Mouse (Mus musculus) retina, postnatal 1 day (tissue): ENCODE data around the gene Timm50.

Source experiments
- DNase-seq: peaks from one replicate; pipeline ENCODE4 v3.0.0-alpha.2; 2012

The Timm50 gene

DNA sequence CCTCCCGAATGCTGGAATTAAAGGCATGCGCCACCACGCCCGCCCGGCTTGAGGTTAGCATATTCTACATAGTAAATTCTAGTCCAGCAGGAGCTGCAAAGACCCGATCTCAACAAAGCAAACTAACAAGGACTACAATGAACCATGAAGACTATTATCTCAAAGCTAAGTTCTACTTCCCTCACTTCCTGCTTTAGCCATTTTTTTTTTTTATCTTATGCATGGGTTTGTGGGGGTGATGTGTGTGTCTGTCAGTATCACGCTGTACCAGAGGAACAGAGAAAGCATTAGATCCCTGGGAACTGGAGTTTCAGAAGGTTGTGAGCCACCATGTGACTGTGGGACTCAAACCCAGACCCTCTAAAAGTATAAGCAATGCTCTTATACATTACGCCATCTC lies 13.4 kb upstream of the Timm50 start:
- DNase-seq = no peak

DNA sequence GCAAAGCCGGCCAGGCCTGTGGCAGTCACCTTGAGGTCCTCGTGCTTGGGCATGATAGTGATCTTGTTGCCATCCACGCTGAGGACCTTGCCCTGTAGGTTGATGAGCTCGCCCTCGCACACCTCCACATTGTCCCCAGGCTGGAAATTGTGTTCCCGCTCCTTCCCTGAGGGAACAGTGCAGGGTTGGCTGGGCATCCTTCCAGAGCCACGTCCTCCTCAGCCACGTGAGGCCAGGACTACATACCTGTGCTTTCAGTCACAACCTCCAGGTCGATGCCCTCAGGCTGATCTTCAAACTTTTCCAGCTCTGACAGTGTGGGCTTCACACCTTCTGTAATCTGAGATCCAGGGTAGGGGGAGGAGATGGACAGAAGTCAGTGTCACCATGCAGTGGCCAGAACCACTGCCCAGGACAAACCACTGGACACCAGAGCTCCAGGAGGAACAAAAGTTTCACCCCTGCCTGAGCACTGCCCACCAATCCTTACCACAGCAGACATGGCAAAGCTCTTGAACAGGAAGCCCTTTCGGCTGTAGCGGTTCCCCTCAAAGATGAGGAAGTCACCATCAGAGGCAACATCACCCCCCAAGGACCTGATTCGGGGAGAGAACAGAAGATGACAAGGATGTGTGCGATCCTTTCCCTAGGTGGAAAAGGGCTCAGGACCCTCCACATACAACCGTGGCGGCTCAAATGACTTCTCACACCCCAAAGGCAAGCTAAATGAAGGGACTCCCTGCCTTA lies 10.3 kb upstream of the Timm50 start:
- no peak for DNase-seq

DNA sequence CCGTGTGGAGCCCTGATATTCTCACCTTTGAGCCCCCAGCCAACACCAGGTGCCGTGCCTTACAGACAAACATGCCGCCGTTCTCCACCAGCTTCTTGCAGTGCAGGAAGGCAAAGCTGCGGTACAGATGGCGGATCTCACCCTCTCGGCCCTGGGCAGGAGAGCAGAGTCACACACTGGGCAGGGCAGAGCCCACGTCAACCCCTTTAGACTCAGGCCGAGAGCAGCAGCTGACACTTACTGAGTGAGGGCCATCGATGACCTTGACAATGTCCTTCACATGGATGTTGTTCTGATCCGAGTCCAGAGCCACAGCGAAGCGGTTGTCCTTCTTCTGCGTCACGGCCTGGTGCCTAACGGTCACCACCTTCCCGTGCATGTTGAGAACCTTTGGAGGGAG lies 6.8 kb upstream of the Timm50 start:
- no peak for DNase-seq

DNA sequence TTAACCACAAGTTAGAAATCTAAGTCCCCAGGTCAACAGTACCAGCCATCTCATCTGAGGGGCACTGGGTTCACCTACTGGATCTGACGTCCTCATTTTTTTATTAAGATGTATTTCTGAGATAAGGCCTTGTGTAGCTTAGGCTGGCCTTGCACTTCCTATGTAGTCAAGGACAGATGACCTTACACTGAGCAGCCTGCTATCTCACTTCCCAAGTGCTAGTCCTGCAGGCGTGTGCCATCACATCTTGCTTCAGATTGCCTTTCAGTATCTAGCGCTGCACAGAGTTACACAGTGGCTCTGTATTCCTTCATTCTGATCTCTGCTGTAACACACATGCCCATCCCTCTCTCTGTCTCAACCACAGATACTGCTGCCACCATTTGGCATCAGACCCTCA lies 6.2 kb upstream of the Timm50 start:
- no peak for DNase-seq

DNA sequence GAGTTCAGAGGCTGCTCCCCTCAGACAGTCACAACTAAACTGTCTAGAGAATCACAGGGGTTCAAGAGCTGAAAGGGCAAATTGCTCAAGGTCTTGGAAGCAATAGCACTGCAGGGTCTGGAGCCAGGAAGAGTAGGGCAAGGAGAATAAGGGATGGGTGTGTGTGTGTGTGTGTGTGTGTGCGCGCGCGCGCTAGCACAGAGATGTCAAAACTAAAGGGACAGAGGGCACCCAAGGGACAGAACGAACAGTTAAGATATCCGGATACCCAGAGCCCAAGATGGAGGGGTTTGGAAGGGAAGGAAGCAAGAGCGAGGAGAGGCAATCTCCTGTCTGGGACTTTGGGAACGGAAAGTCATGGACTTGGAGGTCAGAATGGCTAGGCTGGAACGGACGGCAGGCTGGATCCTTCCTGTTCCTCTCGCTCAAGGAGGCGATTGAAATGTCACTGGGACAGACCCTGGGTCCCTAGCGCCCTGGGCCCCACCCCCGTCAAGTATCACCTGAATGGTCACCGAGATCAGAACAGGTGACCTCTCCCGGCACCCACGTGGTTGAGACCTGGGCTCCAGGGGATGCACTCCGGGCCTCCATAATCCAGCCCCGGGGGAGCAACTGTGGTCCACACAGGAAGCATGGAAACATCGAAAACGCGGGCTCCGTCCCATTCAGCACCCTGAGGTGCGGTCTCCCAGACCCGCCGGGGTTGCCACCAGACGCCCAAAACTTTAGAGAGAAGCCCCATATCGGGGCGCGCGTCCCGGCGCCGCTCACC lies 534 bp downstream of the Timm50 start:
- no peak for DNase-seq

DNA sequence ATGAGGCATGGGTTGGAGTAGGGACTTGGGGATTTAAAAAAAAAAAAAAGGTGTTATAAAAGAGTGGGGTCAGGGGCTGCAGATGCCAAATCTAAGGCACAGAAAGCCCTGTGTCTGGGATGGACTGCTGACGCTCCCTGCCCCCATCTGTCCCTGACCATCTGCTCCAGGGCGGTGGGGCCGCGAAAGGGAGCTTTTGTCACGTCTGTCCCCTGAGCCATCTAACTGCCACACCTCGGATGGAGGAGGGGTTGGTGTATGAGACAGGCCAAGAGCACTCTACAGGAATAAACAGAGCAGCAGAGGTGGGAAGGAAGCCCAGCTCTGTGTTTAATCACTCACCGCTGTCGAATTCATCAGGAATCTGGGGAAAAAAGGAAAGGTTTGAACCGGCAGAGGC lies 2.1 kb downstream of the Timm50 start:
- peak; percentile 78 for DNase-seq

DNA sequence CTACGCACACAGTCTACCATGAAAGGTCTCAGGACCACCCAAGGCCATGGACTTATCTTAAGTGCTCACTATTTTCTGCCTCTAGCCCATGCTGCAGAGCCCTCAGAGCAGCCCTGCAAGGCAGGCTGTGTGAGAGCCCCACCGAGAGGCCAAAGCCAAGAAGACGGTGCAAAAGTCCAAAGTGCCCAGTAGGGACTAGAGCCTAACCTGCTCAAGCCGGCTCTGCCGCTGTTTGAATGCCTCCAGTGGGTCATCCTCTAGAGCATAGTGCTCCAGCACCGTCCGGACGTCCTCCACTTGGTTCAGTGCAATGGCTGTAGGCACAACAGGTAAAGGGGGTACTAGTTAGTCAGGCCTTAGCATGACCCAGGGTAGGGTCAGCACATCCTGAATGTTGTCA lies 5.7 kb downstream of the Timm50 start:
- no peak for DNase-seq

DNA sequence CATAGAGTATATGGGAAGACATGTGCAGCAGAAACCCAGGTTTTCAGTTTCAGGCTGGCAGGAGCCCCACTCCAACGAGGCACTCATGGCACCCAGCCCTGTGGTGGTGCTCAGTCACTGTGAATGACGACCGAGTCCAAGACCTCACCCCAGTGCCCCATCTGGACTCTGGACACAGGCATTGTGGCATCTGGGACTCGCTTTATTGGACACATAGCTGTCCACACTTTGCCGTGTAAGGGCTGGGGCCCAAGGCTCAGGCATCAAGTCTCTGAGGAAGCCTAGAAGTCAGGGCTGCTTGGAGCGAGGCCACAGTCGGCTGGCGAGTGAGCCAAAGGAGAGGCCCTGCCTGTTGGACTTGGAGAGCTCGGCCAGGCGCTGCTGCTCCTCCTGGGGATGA lies 6.2 kb downstream of the Timm50 start:
- no peak for DNase-seq

DNA sequence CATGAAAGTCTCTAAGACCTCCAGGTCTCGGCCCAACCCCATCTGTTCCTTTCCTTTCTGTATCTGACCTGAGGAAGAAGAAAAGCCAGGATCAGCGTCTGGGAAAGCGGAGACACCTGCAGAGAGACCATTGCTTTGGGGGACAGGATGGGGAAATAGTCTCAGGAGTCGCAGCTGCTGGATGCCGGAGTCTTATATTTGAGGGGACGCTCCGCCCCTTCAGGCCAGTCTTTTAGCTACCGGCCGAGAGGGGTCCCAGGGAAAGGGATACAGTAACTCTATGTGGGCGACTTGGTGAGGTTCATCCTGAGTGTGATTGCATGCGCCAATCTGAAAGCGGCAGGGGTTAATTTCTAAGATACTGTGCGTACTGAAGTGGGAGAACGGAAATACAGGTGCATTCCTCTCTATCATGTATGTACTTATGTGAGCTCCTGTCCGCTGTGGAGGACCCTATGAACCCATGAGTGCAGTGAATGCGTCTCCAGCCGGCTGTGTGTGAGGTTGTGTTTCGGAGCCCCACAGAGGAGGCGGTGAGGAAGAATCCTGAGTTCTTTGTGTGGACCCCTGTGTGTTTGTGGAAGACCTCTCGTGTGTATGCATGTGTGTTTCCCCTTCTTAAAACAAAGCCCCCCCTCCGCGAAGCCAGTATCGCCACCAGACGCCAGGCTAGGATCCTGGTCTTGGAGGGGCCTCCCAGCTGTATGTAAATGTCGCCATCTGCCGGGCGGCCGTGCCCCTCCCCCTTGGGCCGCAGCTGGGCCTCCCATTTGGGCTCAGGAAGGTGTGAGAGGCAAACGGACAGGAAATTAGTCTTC lies 10.0 kb downstream of the Timm50 start, which contains the start of gene Dll3:
Gene Dll3 (minus strand): TSS at position 623 of the 818 bp plus-strand sequence.
- DNase-seq = peak; percentile 93

DNA sequence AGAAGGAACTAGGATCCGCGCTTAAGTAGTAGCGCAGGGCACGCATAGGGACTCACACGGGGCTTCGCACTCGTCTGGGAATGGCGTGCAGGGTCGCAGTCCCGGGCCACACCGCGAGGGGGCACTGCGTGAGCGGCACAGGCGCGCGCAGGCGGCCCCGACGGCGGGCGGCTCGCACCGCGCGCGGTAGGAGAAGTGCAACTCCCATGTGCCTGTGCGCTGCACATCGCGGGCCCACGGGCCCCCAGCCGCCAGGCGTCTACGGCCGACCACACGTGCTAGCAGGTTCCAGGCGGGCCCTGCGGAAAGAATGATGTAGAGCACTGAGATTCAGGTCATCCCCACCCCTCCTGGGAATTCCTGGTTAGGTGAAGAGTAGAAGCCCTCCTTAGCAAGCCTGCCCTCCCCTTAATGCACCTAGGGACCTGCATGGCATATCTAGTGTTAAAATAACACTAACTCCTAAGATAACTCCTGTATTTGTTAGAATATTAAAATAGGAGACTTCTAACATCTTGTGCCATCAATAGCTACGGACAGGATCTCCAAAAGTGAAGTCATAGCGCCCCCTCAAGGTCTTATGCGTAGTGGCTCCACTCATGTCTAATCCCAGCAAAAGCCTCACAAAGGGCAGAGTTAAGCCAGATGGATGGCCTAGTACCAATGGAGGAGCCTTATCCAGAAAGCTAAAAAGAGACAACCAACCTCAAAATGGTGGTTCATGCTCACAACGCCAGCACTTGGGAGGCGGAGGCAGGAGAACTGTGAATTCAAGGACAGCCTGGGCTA lies 12.8 kb downstream of the Timm50 start:
- peak; percentile 92 for DNase-seq

DNA sequence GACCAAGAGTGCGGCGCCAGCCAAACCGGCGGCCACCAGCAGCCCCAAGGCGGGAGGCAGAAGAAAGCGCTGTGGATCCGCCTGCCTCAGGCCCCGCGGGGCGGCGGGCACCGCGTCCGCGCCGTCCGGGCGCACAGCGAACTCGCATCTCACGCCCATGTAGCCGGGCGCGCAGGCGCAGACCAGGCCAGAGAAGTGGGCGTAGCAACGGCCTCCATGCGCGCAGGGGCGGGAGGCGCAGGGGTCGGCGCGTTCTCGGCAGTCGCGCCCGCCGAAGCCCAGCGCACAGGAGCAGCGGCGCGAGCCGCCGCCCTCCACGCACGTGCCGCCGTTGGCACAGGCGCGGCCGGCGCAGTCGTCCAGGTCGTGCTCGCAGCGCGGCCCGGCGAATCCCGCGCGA lies 17.4 kb downstream of the Timm50 start:
- peak; percentile 91 for DNase-seq

DNA sequence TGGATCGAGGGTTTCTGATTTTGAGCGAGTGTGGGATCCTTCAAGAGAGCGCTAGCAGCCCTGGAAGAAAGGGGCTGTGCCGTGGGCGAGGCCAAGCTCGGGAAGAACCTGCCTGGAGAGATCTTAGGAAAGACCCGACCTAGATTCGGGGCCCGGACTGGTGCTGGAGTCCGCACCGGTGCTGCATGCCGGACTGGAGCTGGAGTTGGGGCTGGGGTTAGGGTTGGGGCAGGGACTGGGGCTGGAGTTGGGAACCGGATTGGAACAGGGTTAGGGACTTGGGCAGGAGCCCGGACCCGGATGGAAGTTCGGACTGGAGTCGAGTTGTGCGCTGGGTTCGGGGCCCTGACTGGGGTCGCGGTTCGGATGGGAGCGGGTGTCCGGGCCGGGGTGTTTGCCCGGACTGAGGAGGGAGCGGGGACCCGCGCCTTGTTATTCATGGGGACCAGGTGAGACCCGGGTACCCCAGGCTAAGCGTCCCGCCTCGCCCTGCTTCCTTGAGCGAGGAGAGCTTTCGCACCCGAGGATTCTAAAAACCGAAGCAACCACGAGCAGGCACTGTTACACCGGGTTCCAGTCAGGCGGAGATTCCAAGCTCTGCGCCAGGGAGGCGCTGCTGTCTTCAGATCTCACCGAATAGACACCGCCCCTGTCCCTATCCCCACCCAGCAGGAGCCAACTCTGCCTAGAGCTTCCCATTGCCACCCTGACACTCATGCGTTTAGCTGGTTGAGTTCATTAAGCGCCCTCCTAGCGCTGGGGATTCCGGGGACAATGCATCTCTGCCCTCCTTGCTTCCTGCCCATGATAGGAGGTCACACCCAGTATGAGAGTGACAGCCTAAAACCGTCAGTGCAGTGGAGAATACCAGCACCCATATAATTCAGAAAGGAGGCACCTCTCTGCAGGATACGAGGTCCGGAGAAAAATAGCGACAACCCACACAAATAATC lies 21.0 kb downstream of the Timm50 start, which contains the start of gene Selenov:
Gene Selenov (minus strand): TSS at position 549 of the 953 bp plus-strand sequence.
- DNase-seq = peak; percentile 75

DNA sequence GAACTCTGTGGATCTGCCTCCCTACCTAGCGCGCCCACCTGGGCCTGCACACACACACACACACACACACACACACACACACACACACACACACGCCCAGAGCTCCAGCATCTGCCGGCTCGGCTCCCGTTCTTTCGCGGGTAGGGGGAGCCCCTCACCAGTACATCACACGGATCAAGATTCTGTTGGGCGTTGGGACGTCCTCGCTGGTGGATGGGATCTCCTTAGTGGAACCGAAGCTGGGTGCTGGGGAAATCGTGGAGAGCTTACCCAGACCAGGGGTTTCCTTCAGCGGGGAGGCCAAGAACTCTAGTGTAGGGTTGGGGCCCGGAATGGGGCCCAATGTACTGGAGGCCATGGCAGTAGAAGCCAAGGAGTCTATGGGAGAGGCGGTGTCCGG lies 21.7 kb downstream of the Timm50 start:
- DNase-seq = peak; percentile 63

DNA sequence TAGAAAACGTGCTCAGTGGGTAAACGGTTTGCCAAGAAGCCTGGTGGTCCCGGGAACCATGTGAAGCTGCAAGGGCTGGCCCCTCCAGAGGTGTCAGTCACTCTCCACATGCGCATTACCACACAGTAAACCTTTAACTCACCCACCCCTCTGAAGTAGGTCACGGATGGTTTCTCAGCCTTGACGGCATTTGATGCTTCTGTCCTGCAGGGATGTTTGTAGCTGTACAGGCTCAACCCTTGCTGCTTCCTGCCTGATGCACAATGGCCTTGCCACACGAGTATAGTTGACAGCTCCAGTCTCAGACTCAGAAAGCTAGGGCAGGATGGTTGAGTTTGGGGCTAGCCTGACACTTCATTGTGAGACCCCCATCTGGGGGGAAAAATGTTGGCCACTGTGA lies 31.2 kb downstream of the Timm50 start:
- no peak for DNase-seq

DNA sequence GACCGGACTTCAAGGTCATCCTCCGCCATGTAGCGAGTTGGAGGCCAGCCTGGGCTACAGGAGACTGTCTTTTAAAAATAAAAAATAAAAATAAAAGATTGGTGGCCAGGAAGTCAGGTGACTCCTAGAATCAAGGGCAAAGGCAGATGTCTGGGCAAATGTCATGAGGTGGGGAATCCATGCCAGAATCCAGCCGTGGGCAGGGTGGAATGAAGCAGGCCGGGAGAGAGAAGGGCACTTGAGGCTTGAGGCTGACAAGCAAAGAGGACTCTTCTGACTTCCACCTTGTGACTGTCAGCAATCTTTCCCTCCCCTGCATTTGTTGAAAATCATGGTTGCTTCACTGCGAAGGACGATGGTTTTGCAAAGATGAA lies 33.6 kb downstream of the Timm50 start:
- no peak for DNase-seq

DNA sequence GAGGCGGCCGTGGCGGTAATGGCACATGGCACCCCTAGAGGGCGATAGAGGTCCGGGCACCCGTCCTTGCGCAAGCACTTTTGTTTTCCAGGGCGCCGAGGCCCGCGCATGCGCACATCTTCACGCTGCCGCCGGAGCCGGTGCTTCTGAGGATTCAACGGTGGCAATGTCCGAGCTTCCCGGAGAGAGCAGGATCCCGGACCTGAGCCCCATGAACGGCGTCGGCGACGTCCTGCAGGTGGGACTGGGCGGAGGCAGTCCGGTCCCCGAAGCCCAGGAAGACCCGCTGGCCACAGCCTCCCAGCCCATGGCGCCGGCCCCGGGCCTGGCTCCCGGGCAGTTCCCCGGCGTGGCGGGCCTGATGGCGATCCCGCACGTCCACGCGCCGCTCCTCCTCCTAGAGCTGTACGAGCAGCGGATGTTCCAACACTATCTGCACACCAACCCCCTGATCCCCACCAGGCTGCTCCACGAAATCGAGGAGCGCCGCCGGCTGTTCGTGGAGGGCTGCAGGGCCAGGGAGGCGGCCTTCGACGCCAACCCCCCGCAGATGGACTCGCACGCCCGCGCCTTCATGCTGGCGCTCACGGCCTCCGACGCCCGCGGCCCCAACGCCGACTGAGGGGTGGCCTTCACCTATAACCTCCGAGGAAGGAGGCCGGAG lies 34.1 kb downstream of the Timm50 start, which contains the start of gene Eid2b:
Gene Eid2b (plus strand): TSS at position 125 of the 664 bp plus-strand sequence.
- DNase-seq = peak; percentile 95

DNA sequence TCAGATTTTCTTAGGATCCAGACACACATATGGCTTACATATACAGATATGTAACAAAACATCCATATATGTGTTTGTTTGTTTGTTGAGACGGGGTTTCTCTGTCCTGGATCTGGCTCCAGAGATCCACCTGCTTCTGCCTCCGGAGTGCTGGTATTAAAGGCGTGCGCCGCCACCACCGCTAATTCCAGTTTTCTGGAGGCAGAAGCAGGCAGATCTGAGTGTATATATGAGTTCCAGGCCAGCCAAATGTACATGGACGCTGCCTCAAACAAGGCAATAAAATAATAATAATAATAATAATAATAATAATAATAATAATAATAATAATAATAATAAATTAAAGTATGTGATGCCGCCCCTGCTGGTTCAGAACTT lies 34.6 kb downstream of the Timm50 start:
- no peak for DNase-seq

DNA sequence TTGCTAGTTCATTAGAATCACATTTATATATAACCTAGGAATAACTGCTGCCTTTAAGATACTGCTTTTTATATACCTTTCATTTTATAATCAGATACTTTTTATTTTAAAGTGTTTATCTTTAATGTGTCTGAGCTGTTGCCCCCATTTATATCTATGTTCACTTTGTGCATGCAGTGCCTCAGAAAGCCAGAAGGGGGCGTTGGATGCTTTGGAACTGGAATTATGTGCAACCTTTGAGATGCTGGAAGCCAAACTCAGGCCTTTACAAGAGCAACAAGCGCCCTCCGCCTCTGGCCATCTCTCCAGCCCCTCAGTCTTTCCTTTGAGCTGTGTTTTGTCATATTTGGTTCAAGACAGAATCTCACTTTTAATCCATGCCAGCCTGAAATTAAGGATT lies 40.1 kb downstream of the Timm50 start:
- no peak for DNase-seq

DNA sequence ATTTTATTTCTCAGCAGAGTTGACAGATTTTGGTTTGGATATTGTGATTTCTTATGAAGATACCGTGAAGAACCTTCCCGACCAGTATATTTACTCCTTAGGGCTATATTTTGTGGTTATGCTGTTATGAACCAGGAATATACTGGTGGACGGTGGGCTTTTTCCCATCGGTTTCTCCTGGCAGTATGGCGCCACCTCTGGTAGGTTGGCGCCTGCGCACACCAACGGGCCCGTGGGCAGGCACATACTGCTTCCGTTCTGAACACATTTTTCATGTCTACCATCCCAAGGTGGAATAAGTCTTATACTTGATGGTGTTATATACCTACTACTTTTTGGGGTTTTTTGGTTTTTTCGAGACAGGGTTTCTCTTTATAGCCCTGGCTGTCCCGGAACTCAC lies 42.5 kb downstream of the Timm50 start:
- peak; percentile 34 for DNase-seq

DNA sequence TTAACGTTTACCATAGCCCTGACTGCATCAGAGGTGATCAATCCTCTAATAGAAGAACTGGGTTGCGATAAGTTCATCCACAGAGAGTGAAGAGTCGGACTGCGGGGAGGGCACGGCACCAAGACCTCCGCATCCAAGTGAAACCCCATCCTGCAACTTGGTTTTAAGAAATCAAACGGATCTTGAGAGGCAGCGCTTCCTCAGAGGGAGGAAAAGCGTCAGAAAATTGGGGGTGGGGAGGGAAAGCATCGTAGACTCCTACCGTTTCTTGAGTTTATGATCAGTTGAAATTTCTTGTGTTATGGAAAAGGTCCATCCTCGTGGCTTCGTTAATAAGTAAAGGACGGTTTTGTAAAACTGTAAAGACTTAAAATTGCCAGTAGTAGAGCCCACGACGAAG lies 43.3 kb downstream of the Timm50 start:
- DNase-seq = no peak

DNA sequence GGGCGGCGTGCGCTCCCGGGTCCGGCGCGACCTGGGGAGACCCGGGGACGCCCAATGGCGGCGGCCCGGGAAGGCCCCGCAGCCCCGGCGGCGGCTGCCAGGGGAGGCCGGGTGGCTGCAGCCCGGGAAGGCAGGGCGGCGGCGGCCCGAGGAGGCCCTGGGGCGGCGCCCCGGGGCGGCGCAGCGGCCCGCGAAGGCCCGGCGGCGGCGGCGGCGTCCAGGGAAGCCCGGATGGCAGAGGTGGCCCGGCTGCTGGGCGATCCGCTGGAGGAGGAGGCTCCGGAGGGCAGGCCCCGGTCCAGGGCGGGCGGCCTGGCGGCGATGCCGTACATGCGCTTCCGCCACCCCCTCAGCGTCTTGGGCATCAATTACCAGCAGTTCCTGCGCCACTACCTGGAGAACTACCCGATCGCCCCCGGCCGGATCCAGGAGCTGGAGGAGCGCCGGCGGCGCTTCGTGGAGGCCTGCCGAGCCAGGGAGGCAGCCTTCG lies 43.8 kb downstream of the Timm50 start:
- peak; percentile 60 for DNase-seq
